Mouse (Mus musculus): ENCODE data around the gene Fam192a.
A peak's percentile ranks its signal among the peaks of the same experiment; 100 is the strongest.

DNA sequence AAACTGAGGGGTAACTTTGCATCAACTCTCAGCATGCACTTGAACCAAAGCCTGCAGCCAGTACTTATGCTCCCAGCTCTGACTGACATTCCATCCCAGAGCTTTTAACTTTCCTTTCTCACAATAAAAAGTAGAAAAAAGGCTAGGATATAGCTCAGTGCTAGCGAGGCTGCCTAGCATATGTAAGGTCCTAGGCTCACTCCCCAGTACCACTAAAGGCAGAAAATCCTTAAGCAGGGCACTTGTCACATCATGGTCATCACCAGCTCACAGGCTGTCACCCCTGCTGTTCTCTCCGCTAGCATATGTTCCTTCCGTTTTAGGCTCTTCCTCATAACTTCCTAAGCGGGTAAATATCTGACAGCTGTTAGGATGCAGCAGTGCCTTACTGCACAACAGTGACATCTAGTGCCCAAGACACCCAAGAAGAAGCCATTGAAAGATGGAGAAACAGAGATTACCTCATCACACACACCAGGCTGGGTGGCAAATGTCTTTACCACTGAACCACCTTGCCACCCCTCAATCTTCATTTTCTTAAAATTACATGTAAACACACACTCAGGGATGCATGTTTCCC lies 17.5 kb downstream of the Fam192a start:
- TF ChIP-seq CTCF (IDR thresholded peaks at IDR 0.05) (peak; percentile 77), EP300 (IDR thresholded peaks at IDR 0.05) (no peak)

Measured in lung, postnatal 0 days (tissue).